Mouse (Mus musculus): ENCODE measurements around the gene Mtmr2.

DNA sequence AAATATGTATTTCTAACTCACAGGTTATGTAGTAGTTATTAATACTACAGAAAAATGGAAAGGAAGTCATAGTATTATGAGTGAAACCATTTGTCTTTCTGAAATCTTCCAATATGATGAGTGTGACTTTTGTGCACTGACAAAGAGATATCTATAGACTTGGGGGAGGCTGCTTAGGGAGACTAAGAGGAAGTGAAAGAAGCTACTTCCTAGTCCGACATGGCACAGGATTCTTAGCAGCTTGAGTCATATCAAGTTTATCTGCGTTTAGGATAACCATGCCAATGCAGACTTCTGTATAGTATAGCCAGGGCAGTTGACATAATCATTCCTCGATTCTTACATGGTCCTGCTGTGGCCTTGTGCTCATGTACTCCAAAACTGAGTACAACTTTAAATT is 87.0 kb downstream of the Mtmr2 start:
- peak; percentile 21; the same call in 1 of the 2 replicates for TF ChIP-seq ELF1 (IDR thresholded peaks at IDR 0.05; ENCODE audit: low read depth, low read length)
- no peak for TF ChIP-seq GABPA (IDR thresholded peaks at IDR 0.05; ENCODE audit: insufficient replicate concordance, low read depth, low read length)
- TF ChIP-seq CTCF (conservative IDR thresholded peaks at IDR 0.05 in 1 of 2, IDR thresholded peaks at IDR 0.05 in 1 of 2; ENCODE audit: low read depth in 2 of 2, low read length in 2 of 2) = no peak
- no peak for TF ChIP-seq ZMIZ1 (IDR thresholded peaks at IDR 0.05; ENCODE audit: low read depth, low read length)
- no peak for TF ChIP-seq NELFE (IDR thresholded peaks at IDR 0.05; ENCODE audit: low read depth, low read length)
- TF ChIP-seq E2F4 (IDR thresholded peaks at IDR 0.05; ENCODE audit: insufficient replicate concordance, low read depth, low read length) = no peak
- TF ChIP-seq CHD2 (IDR thresholded peaks at IDR 0.05; ENCODE audit: low read length) = no peak
- TF ChIP-seq CHD1 (IDR thresholded peaks at IDR 0.05; ENCODE audit: low read depth, low read length) = no peak
- no peak for TF ChIP-seq POLR2A (IDR thresholded peaks at IDR 0.05; ENCODE audit: low read depth, low read length)
- TF ChIP-seq MXI1 (IDR thresholded peaks at IDR 0.05; ENCODE audit: low read depth, low read length) = no peak

All from CH12.LX (cell line).